Mouse (Mus musculus) kidney, embryonic 14.5 days (tissue): Measurements from ENCODE around the gene Prkd1. TPM values are rescaled to one million over a fixed set of nuclear protein-coding genes. Genes with fewer than 3 reads are reported as not detected.

Experiments
- ATAC-seq: fragments of 200-750 bp; cut with Nextera tagmentation; 2 replicates; pipeline ENCODE4 v1.8.0; 2017; ENCODE audit warnings: moderate number of reproducible peaks, mild to moderate bottlenecking, moderate TSS enrichment, moderate library complexity; ENCODE audit not compliant: low FRiP score, low TSS enrichment
- H3K27ac ChIP-seq: fragments of 300-500 bp; sonication (generic); 2 replicates; pipeline ENCODE4 v1.5.1; 2014; ENCODE audit warnings: low read depth, mild to moderate bottlenecking, low read length, moderate library complexity, mixed read lengths
- H3K27me3 ChIP-seq: fragments of 300-500 bp; sonication (generic); 2 replicates; pipeline ENCODE4 v1.6.1; 2014; ENCODE audit warnings: mild to moderate bottlenecking, low read length; ENCODE audit not compliant: control insufficient read depth, insufficient read depth
- H3K36me3 ChIP-seq: fragments of 300-500 bp; sonication (generic); 2 replicates; pipeline ENCODE4 v1.6.1; 2014; ENCODE audit warnings: low read length, mixed read lengths; ENCODE audit not compliant: control insufficient read depth, insufficient read depth
- H3K4me1 ChIP-seq: fragments of 300-500 bp; sonication (generic); 2 replicates; pipeline ENCODE4 v1.6.1; 2014; ENCODE audit warnings: low read length, mixed read lengths; ENCODE audit not compliant: control insufficient read depth, insufficient read depth
- H3K4me2 ChIP-seq: fragments of 300-500 bp; sonication (generic); replicated peaks from 2 replicates; pipeline ENCODE4 v1.6.1; 2014; ENCODE audit warnings: low read depth, mild to moderate bottlenecking, low read length
- H3K4me3 ChIP-seq: fragments of 300-500 bp; sonication (generic); 2 replicates; pipeline ENCODE4 v1.5.1; 2014; ENCODE audit warnings: mild to moderate bottlenecking, low read length
- H3K9ac ChIP-seq: fragments of 300-500 bp; sonication (generic); 2 replicates; pipeline ENCODE4 v1.6.1; 2014; ENCODE audit warnings: low read depth, mild to moderate bottlenecking, low read length, moderate library complexity
- H3K9me3 ChIP-seq: fragments of 300-500 bp; sonication (generic); 2 replicates; pipeline ENCODE4 v1.6.1; 2016; ENCODE audit warnings: low read length; ENCODE audit not compliant: control insufficient read depth
- WGBS: fragments of 180-500 bp; shearing (Covaris S2); extraction: QIAGEN DNeasy Blood & Tissue Kit; methylation state at CpG from one replicate; pipeline ENCODE4 v1.1.7; 2014; 5-methylcytosine and 5-hydroxymethylcytosine counted together
- polyA plus RNA-seq: library from polyadenylated mRNA; unstranded; fragments of >200 nt; fragmentation: Nextera tagmentation; extraction: Ambion mirVana; gene quantifications from 2 replicates; pipeline ENCODE4 v1.2.1, GENCODE M21; 2014

Gene Prkd1
- polyA plus RNA-seq, 1 experiment from 2014 or later = 6.0 TPM

DNA sequence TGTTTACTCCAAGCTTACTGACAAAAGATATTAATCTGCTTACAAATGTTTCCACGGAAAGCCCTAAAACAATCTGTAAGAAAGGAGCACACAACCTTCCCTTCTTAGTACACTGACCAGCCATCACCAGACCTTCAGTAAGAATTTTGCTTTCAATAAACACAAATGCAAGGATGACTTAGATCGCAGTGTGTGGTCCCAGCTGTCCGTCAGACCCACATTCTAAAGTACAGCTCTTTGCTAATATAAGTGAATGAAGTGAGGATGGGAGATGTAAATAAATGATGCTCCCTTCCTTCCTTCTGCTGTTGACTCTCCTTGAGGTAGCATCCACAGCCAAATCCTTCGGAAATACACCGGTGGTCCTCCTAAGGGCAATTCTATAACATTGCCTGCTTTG is 108.1 kb downstream of the Prkd1 start:
- H3K4me1 ChIP-seq = no peaks in the 10 kb centered on the region
- no peak overlapping the region for H3K4me2 ChIP-seq
- 92% methylated on average over 5 of the region's 5 CpGs for WGBS
- H3K27ac ChIP-seq = no peak overlapping the region
- no peak for ATAC-seq
- H3K36me3 ChIP-seq = no peaks in the 10 kb centered on the region
- no peaks in the 10 kb centered on the region for H3K27me3 ChIP-seq
- no peak overlapping the region for H3K4me3 ChIP-seq
- H3K9ac ChIP-seq = no peak overlapping the region
- no peaks in the 10 kb centered on the region for H3K9me3 ChIP-seq

DNA sequence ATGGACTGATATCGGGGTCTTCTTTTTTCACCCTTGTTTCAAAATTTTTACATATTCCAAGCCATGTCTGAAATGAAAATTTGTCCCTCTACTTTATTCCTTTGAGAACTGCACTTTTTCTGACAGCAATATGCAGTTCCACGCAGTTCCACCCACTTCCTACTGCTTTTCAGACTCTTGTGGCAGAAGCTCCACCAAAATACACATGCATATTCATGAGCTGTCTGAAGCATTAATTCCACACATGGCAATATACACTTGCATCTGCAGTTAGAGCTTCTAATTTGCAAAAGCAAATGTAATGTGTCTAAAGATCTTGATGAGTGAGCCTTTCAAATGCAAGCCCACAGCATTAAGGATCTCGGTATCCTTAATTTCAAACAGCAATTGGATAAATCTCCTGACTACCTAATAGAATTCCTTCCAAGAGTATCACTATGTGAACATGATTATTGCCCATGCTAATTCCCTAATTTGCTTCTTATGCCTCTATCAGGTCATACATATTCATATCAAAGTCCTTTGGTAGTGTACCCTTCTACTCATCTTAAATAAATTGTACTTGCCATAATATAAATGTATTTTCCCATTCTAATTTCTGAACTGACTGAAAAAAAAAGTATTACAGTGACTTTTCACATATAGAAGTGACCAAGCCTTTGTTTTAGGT is 110.5 kb downstream of the Prkd1 start:
- no peak overlapping the region for H3K4me3 ChIP-seq
- H3K4me1 ChIP-seq = no peaks in the 10 kb centered on the region
- no peak overlapping the region for H3K9ac ChIP-seq
- ATAC-seq = no peak
- H3K27me3 ChIP-seq = no peaks in the 10 kb centered on the region
- no peaks in the 10 kb centered on the region for H3K9me3 ChIP-seq
- H3K4me2 ChIP-seq = no peak overlapping the region
- 92% methylated on average over 3 of the region's 3 CpGs for WGBS
- H3K36me3 ChIP-seq = no peaks in the 10 kb centered on the region
- no peak overlapping the region for H3K27ac ChIP-seq

DNA sequence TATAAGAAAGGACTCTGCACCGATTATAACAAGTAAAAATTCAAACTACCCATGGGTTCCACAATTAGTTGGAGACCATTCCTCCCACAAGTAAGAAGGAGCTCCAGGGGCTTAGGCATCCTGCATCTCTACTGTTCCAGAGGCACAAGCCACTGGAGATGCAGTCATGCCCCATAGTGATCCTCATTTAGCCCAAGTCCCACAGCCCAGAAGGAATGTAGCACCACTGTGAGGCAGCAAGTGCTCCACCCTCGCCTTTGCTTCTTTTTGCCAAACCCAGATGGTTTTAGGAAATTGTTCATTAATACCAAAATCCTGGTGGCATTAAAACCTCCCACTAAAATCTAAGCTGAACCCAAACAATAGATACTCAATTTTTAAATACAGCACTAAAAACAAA is 111.1 kb downstream of the Prkd1 start:
- no peak for ATAC-seq
- WGBS = 81% methylated on average over 2 of the region's 2 CpGs
- Histone ChIP-seq H3K9me3 (no peaks in the 10 kb centered on the region), H3K4me1 (no peaks in the 10 kb centered on the region), H3K36me3 (no peaks in the 10 kb centered on the region), H3K9ac (no peak overlapping the region), H3K27me3 (no peaks in the 10 kb centered on the region), H3K4me2 (no peak overlapping the region), H3K4me3 (no peak overlapping the region), H3K27ac (no peak overlapping the region)

DNA sequence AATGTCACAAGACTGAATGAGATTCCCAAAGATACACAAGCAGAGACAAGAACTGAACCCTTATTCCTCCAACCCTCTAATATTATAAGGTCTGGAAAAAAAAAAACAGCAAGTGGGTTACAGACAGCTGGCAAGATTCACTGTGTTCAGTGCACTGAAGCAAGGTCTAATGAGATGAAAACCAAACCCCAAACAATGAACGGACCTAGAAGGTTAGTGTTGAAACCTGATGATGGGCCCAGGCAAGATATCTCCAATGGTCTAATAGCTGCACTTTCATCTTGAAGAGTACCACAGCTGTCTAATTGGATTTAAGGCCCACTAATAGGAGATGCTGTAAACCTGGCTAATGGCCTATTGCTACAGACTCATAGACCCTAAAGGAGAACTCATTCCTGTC is 111.9 kb downstream of the Prkd1 start:
- Histone ChIP-seq H3K36me3 (no peaks in the 10 kb centered on the region), H3K4me2 (no peak overlapping the region), H3K4me3 (no peak overlapping the region), H3K9me3 (no peaks in the 10 kb centered on the region), H3K4me1 (no peaks in the 10 kb centered on the region), H3K9ac (no peak overlapping the region), H3K27me3 (no peaks in the 10 kb centered on the region), H3K27ac (no peak overlapping the region)
- no peak for ATAC-seq
- WGBS = 29% methylated on average over 1 of the region's 1 CpGs

DNA sequence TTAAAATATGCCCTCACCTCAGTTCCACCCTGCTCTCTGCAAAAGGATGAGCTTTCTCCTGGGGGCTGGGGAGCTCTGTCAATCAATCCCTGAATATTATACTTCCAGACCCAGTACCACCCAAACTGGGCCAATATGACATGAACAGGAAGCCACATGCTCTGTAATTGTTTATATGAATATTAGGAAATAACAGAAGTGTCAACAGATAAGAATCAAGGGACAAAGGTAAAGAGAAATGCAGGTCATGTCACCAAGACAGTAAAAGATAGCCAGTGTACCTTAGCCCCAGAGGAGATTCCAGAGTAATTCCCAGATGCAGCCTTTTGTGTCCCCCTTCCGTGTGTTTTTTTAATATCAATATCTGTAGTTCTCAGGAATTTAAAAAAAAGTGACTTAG is 120.3 kb downstream of the Prkd1 start:
- Histone ChIP-seq H3K36me3 (no peaks in the 10 kb centered on the region), H3K4me1 (no peaks in the 10 kb centered on the region), H3K27me3 (no peaks in the 10 kb centered on the region), H3K4me3 (no peak overlapping the region), H3K4me2 (no peak overlapping the region), H3K9me3 (no peaks in the 10 kb centered on the region), H3K9ac (no peak overlapping the region), H3K27ac (no peak overlapping the region)
- ATAC-seq = no peak
- 85% methylated on average over 1 of the region's 1 CpGs for WGBS

DNA sequence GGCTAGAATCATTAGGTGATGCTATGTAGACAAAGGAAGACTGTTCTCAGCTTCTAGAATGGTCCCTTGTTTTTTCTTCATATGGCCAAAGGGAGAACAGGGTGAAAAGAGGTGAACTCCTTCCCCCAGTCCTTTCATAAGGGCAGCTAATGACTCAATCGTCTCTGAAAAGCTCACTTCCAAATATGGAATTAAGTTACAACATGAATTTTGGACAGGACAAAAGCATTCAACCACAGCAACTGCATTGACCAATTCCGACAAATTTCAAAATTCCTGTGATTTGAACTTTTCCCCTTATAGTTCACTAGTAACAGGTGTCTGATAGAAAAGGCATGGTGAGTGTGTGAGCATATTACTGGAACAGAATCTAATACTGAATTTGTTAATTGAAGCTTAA is 124.8 kb downstream of the Prkd1 start:
- Histone ChIP-seq H3K9me3 (no peaks in the 10 kb centered on the region), H3K9ac (no peak overlapping the region), H3K36me3 (no peaks in the 10 kb centered on the region), H3K27ac (no peak overlapping the region), H3K4me3 (no peak overlapping the region), H3K27me3 (no peaks in the 10 kb centered on the region), H3K4me2 (no peak overlapping the region), H3K4me1 (no peaks in the 10 kb centered on the region)
- WGBS = 82% methylated on average over 2 of the region's 2 CpGs
- ATAC-seq = no peak

DNA sequence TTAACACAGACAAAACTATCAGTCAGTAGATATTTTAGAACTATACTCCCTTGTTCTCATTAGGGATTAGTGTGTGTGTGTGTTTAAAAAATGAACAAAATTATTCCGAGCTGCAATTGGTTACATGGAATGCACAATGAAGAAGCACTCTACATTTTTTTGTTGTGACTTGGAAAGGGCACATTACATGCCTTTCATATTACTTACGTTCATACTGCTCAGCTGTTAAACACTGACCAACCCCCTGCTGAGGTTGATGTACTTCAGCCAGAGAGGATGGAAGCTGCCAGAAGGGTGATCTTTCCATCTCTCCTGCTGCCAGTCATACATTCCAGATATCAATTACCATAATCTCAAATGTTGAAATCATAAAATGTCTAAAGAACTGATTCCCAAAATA is 134.4 kb downstream of the Prkd1 start:
- H3K36me3 ChIP-seq = no peaks in the 10 kb centered on the region
- no peak overlapping the region for H3K4me3 ChIP-seq
- no peaks in the 10 kb centered on the region for H3K4me1 ChIP-seq
- no peaks in the 10 kb centered on the region for H3K27me3 ChIP-seq
- ATAC-seq = no peak
- no peak overlapping the region for H3K9ac ChIP-seq
- 85% methylated on average over 2 of the region's 2 CpGs for WGBS
- H3K4me2 ChIP-seq = no peak overlapping the region
- H3K9me3 ChIP-seq = no peaks in the 10 kb centered on the region
- no peak overlapping the region for H3K27ac ChIP-seq

DNA sequence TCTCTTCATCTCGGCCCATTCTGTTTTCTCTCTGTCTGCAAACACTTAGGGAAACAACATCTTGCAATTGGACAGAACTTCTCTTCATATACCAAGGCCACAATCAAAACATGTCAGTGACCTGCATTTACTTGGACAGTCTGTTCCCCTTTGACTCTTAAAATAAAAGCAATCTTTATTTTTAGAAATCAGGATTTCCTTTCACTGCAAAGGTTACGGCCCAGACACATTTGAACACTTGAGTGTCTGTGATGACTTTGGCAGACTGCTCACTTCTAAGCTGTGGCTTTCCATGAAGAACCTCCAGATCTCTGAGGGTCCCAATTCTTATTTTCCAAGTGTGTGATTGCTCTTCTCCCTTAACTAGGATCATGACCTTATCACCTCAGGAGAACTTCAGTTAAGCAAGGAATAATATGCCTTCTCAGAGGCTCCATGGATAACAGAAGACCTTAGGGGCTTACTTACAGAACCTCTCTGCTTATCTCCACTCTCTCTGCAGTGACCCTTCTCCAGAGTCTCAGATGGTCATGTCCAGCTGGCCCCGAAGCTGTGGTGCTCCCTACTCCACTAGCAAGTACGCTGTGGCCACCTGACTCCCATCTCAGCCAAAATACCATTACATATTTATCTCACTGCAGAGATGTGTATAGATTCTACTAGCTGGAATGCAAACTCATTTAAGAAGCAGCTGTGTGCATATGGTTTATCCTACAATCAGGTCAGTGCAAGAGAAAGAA is 137.2 kb downstream of the Prkd1 start:
- Histone ChIP-seq H3K4me1 (no peaks in the 10 kb centered on the region), H3K4me3 (no peak overlapping the region), H3K27me3 (no peaks in the 10 kb centered on the region), H3K4me2 (no peak overlapping the region), H3K9me3 (no peaks in the 10 kb centered on the region), H3K27ac (no peak overlapping the region), H3K36me3 (no peaks in the 10 kb centered on the region), H3K9ac (no peak overlapping the region)
- ATAC-seq = no peak
- 72% methylated on average over 4 of the region's 4 CpGs for whole genome bisulfite sequencing

DNA sequence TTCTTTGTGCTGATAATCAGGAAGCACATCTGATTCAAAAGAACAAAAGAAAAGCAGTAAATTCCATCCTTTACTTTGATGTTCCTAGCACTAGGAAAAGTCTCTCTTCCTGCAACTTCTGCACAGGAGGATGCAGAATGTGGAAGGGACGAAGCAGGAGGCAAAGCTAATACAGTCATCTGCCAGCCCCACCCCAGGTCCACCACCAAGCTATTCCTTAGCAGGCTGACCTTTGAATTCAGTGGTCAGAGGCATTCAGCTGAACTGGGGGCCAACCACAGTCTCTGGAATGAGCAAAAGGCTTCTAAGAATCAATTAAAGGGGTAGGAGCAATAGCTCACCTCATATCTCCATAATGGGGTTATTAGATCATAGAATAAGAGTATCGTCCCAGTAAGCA is 140.1 kb downstream of the Prkd1 start:
- H3K27ac ChIP-seq = no peak overlapping the region
- 70% methylated on average over 2 of the region's 2 CpGs for WGBS
- H3K4me2 ChIP-seq = no peak overlapping the region
- H3K9ac ChIP-seq = no peak overlapping the region
- no peaks in the 10 kb centered on the region for H3K9me3 ChIP-seq
- H3K36me3 ChIP-seq = no peaks in the 10 kb centered on the region
- H3K27me3 ChIP-seq = no peaks in the 10 kb centered on the region
- no peak overlapping the region for H3K4me3 ChIP-seq
- no peak for ATAC-seq
- no peaks in the 10 kb centered on the region for H3K4me1 ChIP-seq
